Mouse (Mus musculus) layer of hippocampus, adult 9-11 months (tissue): ENCODE measurements around the gene Ulk4.

Experiments
- DNase-seq: peaks from one replicate; pipeline ENCODE4 v3.0.0; 2022

Gene Ulk4

GRCm38 (mm10) chr9:121277118-121278060 is at the start of gene Ulk4:
TSS of gene Ulk4 (minus strand) at chr9:121277197.
- peak; percentile 94 for DNase-seq

GRCm38 (mm10) chr9:121322034-121322433 is 45.0 kb upstream of the Ulk4 start:
- no peak for DNase-seq

- DNase-seq: no peak
Measured at GRCm38 (mm10) chr9:121321118-121321517, 44.1 kb upstream of the Ulk4 start.

- DNase-seq: no peak
Measured at GRCm38 (mm10) chr9:121320433-121320832, 43.4 kb upstream of the Ulk4 start.

- peak; percentile 70 for DNase-seq
Measured at GRCm38 (mm10) chr9:121319323-121319966, 42.4 kb upstream of the Ulk4 start.

- no peak for DNase-seq
Measured at GRCm38 (mm10) chr9:121316621-121317405, 39.8 kb upstream of the Ulk4 start.

GRCm38 (mm10) chr9:121315901-121316595 is 39.1 kb upstream of the Ulk4 start:
- DNase-seq: no peak

- no peak for DNase-seq
Measured at GRCm38 (mm10) chr9:121314541-121315152, 37.6 kb upstream of the Ulk4 start.

- peak; percentile 77 for DNase-seq
Measured at GRCm38 (mm10) chr9:121313656-121314374, 36.8 kb upstream of the Ulk4 start.

- DNase-seq: no peak
Measured at GRCm38 (mm10) chr9:121312237-121312891, 35.4 kb upstream of the Ulk4 start.

- no peak for DNase-seq
Measured at GRCm38 (mm10) chr9:121311846-121312236, 34.8 kb upstream of the Ulk4 start.

GRCm38 (mm10) chr9:121310501-121310900 is 33.5 kb upstream of the Ulk4 start:
- DNase-seq: no peak

- no peak for DNase-seq
Measured at GRCm38 (mm10) chr9:121309287-121309686, 32.3 kb upstream of the Ulk4 start.

GRCm38 (mm10) chr9:121305456-121305855 is 28.5 kb upstream of the Ulk4 start:
- no peak for DNase-seq

GRCm38 (mm10) chr9:121304520-121304919 is 27.5 kb upstream of the Ulk4 start:
- no peak for DNase-seq

GRCm38 (mm10) chr9:121303748-121304147 is 26.8 kb upstream of the Ulk4 start:
- no peak for DNase-seq

GRCm38 (mm10) chr9:121303086-121303485 is 26.1 kb upstream of the Ulk4 start:
- DNase-seq: no peak

GRCm38 (mm10) chr9:121302543-121302942 is 25.5 kb upstream of the Ulk4 start:
- no peak for DNase-seq

GRCm38 (mm10) chr9:121301041-121301920 is 24.3 kb upstream of the Ulk4 start:
- DNase-seq: no peak
